ENCODE assay signal across 8 mouse cellular contexts in the genomic region with DNA sequence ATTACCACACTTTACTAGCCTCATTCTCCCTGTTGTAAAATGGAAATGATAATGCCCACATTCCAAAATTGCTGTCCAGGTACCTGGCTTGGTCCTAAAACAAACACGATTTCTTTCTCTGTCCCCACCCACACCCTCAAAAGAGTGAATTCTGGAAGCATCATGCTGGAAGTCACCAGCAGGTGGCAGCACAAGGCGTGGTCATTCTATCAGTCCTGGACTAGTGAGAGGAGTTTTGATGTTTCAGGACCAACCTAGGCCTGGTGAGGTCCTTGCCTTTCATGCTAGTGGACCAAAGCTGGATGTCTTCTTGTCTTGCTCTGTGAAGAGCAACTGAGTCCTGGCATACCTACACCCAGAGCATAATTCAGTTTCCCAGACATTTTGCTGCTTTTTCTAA.
DNase-seq lines count a peak whose midpoint lies in the region; ATAC-seq and TF ChIP-seq lines count a peak whose summit lies in the region.
"Had no signal": no experiment of that assay in that cellular context is flagged by ENCODE, and none has a peak within 500 bp of the region (broad histone marks: within the 10 kb centered on the region; RNA-seq: fewer than 3 reads in every experiment).

No protein-coding gene starts in this region.

- peak; percentile 81 for TF ChIP-seq CTCF in midbrain, postnatal 0 days (IDR thresholded peaks at IDR 0.05)

- H3K9me3 ChIP-seq in limb, embryonic 11.5 days (ENCODE audit: control insufficient read depth, low read length), result no peaks in the 10 kb centered on the region
- no peaks in the 10 kb centered on the region for H3K9me3 ChIP-seq in midbrain, postnatal 0 days (ENCODE audit: low read length)
- H3K9me3 ChIP-seq: liver, embryonic 15.5 days had no signal

- no peaks in the 10 kb centered on the region for H3K4me1 ChIP-seq in limb, embryonic 11.5 days (ENCODE audit: control insufficient read depth, insufficient read depth, low read length)
- no peaks in the 10 kb centered on the region for H3K4me1 ChIP-seq in midbrain, postnatal 0 days (ENCODE audit: insufficient read depth, low read length)

- H3K4me3 ChIP-seq in limb, embryonic 11.5 days (ENCODE audit: low read depth, low read length), result no peak overlapping the region
- H3K4me3 ChIP-seq in midbrain, postnatal 0 days (ENCODE audit: low read depth, low read length), result no peak overlapping the region
- H3K4me3 ChIP-seq: liver, embryonic 15.5 days had no signal

- 16% methylated on average over 2 of the region's 2 CpGs for WGBS in limb, embryonic 11.5 days
- WGBS in midbrain, postnatal 0 days, result 8% methylated on average over 2 of the region's 2 CpGs

- H3K9ac ChIP-seq in limb, embryonic 11.5 days (ENCODE audit: low read length), result no peak overlapping the region
- no peak overlapping the region for H3K9ac ChIP-seq in midbrain, postnatal 0 days (replicated peaks; ENCODE audit: low read length, poor library complexity, severe bottlenecking)
- H3K9ac ChIP-seq: liver, embryonic 15.5 days had no signal

- no peak overlapping the region for H3K4me2 ChIP-seq in limb, embryonic 11.5 days (ENCODE audit: low read depth, severe bottlenecking)
- no peak overlapping the region for H3K4me2 ChIP-seq in midbrain, postnatal 0 days (ENCODE audit: low read depth, low read length, poor library complexity, severe bottlenecking)
- H3K4me2 ChIP-seq: liver, embryonic 15.5 days had no signal

- 0 out of 2 replicates have a peak, but pooled peaks have one; percentile 33 for ATAC-seq in limb, embryonic 11.5 days (ENCODE audit: insufficient number of reproducible peaks, low FRiP score, low TSS enrichment, low read depth)
- 0 out of 2 replicates have a peak, but pooled peaks have one; percentile 17 for ATAC-seq in midbrain, postnatal 0 days (ENCODE audit: low FRiP score)

- H3K27me3 ChIP-seq in limb, embryonic 11.5 days (ENCODE audit: control insufficient read depth, insufficient read depth, low read length), result no peaks in the 10 kb centered on the region
- H3K27me3 ChIP-seq in midbrain, postnatal 0 days (ENCODE audit: insufficient read depth, low read length), result no peaks in the 10 kb centered on the region
- H3K27me3 ChIP-seq: liver, embryonic 15.5 days had no signal

- H3K36me3 ChIP-seq in limb, embryonic 11.5 days (ENCODE audit: control insufficient read depth, insufficient read depth, low read length), result no peaks in the 10 kb centered on the region
- no peaks in the 10 kb centered on the region for H3K36me3 ChIP-seq in midbrain, postnatal 0 days (ENCODE audit: insufficient read depth, low read length)
- H3K36me3 ChIP-seq: liver, embryonic 15.5 days had no signal

- peak; percentile 72 to 74 for DNase-seq in adrenal gland, adult 18-20 months (ENCODE audit: low spot score in 2 of 2)
- peak; percentile 38 to 52 for DNase-seq in cerebellum, postnatal 36 days
- peak; percentile 79 for DNase-seq in gastrocnemius, postnatal 10 days
- DNase-seq in kidney, adult 9 months, result peak; percentile 67
- peak; percentile 82 for DNase-seq in limb, embryonic 11.5 days (ENCODE audit: low spot score)
- DNase-seq in midbrain, postnatal 0 days (ENCODE audit: low spot score), result peak; percentile 77
- peak; percentile 54 to 62 for DNase-seq in spleen, postnatal 36 days (ENCODE audit: low spot score in 2 of 2)

- H3K27ac ChIP-seq in limb, embryonic 11.5 days (replicated peaks; ENCODE audit: low read depth, low read length), result no peak overlapping the region
- H3K27ac ChIP-seq in midbrain, postnatal 0 days (ENCODE audit: low read depth, low read length), result no peak overlapping the region
- H3K27ac ChIP-seq: liver, embryonic 15.5 days had no signal
